Mouse (Mus musculus) forebrain, embryonic 11.5 days (tissue): Measurements from ENCODE around the gene Eml5. TPM values are rescaled to one million over a fixed set of nuclear protein-coding genes. Genes with fewer than 3 reads are reported as not detected.

Source experiments
- ATAC-seq: fragments of 200-750 bp; cut with Nextera tagmentation; replicated peaks from 2 replicates; pipeline ENCODE4 v1.8.0; 2017; ENCODE audit warnings: moderate TSS enrichment; ENCODE audit not compliant: low FRiP score
- DNase-seq: peaks from one replicate; pipeline ENCODE4 v3.0.0-alpha.2; 2017; ENCODE audit warnings: low spot score
- H3K27ac ChIP-seq: fragments of 300-500 bp; sonication (generic); 2 replicates; pipeline ENCODE4 v1.5.1; 2014; ENCODE audit warnings: low read depth, low read length
- H3K27me3 ChIP-seq: fragments of 300-500 bp; sonication (generic); 2 replicates; pipeline ENCODE4 v1.6.1; 2014; ENCODE audit warnings: mild to moderate bottlenecking, low read length, mixed read lengths; ENCODE audit not compliant: control insufficient read depth, insufficient read depth
- H3K36me3 ChIP-seq: fragments of 300-500 bp; sonication (generic); 2 replicates; pipeline ENCODE4 v1.6.1; 2014; ENCODE audit warnings: mild to moderate bottlenecking, low read length, moderate library complexity, mixed read lengths; ENCODE audit not compliant: control insufficient read depth, insufficient read depth
- H3K4me1 ChIP-seq: fragments of 300-500 bp; sonication (generic); replicated peaks from 2 replicates; pipeline ENCODE4 v1.6.1; 2014; ENCODE audit warnings: low read length, mixed read lengths; ENCODE audit not compliant: control insufficient read depth, insufficient read depth
- H3K4me2 ChIP-seq: fragments of 300-500 bp; sonication (generic); 2 replicates; pipeline ENCODE4 v1.6.1; 2014; ENCODE audit warnings: low read depth, mild to moderate bottlenecking, low read length, moderate library complexity, mixed read lengths; ENCODE audit not compliant: severe bottlenecking
- H3K4me3 ChIP-seq: fragments of 300-500 bp; sonication (generic); 2 replicates; pipeline ENCODE4 v1.5.1; 2014; ENCODE audit warnings: low read depth, low read length
- H3K9ac ChIP-seq: fragments of 300-500 bp; sonication (generic); 2 replicates; pipeline ENCODE4 v1.6.1; 2014; ENCODE audit warnings: low read length
- H3K9me3 ChIP-seq: fragments of 300-500 bp; sonication (generic); 2 replicates; pipeline ENCODE4 v1.6.1; 2016; ENCODE audit warnings: low read length, mixed read lengths; ENCODE audit not compliant: control insufficient read depth
- WGBS: fragments of 180-500 bp; shearing (Covaris S2); extraction: QIAGEN DNeasy Blood & Tissue Kit; methylation state at CpG from one replicate; pipeline ENCODE4 v1.1.7; 2014; 5-methylcytosine and 5-hydroxymethylcytosine counted together
- polyA plus RNA-seq: library from polyadenylated mRNA; unstranded; fragments of >200 nt; fragmentation: Nextera tagmentation; extraction: Ambion mirVana; gene quantifications from 2 replicates; pipeline ENCODE4 v1.2.1, GENCODE M21; 2014

Gene Eml5
- polyA plus RNA-seq, 1 experiment from 2014 or later: 34.9 TPM

GRCm38 (mm10) chr12:98899676-98900075 lies 1.6 kb downstream of the Eml5 start:
- Histone ChIP-seq H3K4me3 (peak overlapping the region; percentile 89), H3K27ac (no peak overlapping the region), H3K9me3 (no peaks in the 10 kb centered on the region), H3K36me3 (no peaks in the 10 kb centered on the region), H3K4me2 (peak overlapping the region; percentile 67), H3K4me1 (peaks cover 4% of the 10 kb centered on the region; the same call in 1 of the 2 replicates), H3K27me3 (no peaks in the 10 kb centered on the region), H3K9ac (peak overlapping the region; percentile 81)
- ATAC-seq (no peak), DNase-seq (no peak)
- 59% methylated on average over 6 of the region's 6 CpGs for WGBS

GRCm38 (mm10) chr12:98896761-98897160 lies 4.5 kb downstream of the Eml5 start:
- 83% methylated on average over 1 of the region's 1 CpGs for WGBS
- H3K4me3 ChIP-seq: no peak overlapping the region
- no peak for ATAC-seq
- H3K36me3 ChIP-seq: no peaks in the 10 kb centered on the region
- H3K4me1 ChIP-seq: peaks cover 4% of the 10 kb centered on the region; the same call in 1 of the 2 replicates
- H3K9ac ChIP-seq: no peak overlapping the region
- no peaks in the 10 kb centered on the region for H3K27me3 ChIP-seq
- no peaks in the 10 kb centered on the region for H3K9me3 ChIP-seq
- no peak for DNase-seq
- no peak overlapping the region for H3K4me2 ChIP-seq
- H3K27ac ChIP-seq: no peak overlapping the region

- DNase-seq (no peak), ATAC-seq (no peak)
- no peaks in the 10 kb centered on the region for H3K9me3 ChIP-seq
- H3K4me1 ChIP-seq: no peaks in the 10 kb centered on the region
- H3K36me3 ChIP-seq: no peaks in the 10 kb centered on the region; the same call in 1 of the 2 replicates
- no peaks in the 10 kb centered on the region for H3K27me3 ChIP-seq
- no peak overlapping the region for H3K4me2 ChIP-seq
- H3K9ac ChIP-seq: no peak overlapping the region
- H3K27ac ChIP-seq: no peak overlapping the region
- H3K4me3 ChIP-seq: no peak overlapping the region
- WGBS: 0% methylated on average over 1 of the region's 1 CpGs
These were observed 16.8 kb downstream of the Eml5 start for GRCm38 (mm10) chr12:98884515-98884914.

GRCm38 (mm10) chr12:98881796-98882195 lies 19.5 kb downstream of the Eml5 start:
- Histone ChIP-seq H3K4me2 (no peak overlapping the region), H3K27ac (no peak overlapping the region), H3K36me3 (no peaks in the 10 kb centered on the region; the same call in 1 of the 2 replicates), H3K27me3 (no peaks in the 10 kb centered on the region), H3K4me3 (no peak overlapping the region), H3K4me1 (no peaks in the 10 kb centered on the region), H3K9ac (no peak overlapping the region), H3K9me3 (no peaks in the 10 kb centered on the region)
- no peak for DNase-seq
- 75% methylated on average over 5 of the region's 5 CpGs for WGBS
- no peak for ATAC-seq

GRCm38 (mm10) chr12:98878693-98879092 lies 22.6 kb downstream of the Eml5 start:
- H3K9ac ChIP-seq: no peak overlapping the region
- no peak overlapping the region for H3K27ac ChIP-seq
- H3K4me1 ChIP-seq: no peaks in the 10 kb centered on the region
- peak; percentile 61; the same call in 1 of the 2 replicates for ATAC-seq
- H3K27me3 ChIP-seq: no peaks in the 10 kb centered on the region
- no peak for DNase-seq
- WGBS: 33% methylated on average over 1 of the region's 1 CpGs
- no peaks in the 10 kb centered on the region; the same call in 1 of the 2 replicates for H3K36me3 ChIP-seq
- no peaks in the 10 kb centered on the region for H3K9me3 ChIP-seq
- H3K4me2 ChIP-seq: no peak overlapping the region
- H3K4me3 ChIP-seq: no peak overlapping the region

- no peak overlapping the region for H3K4me2 ChIP-seq
- no peak for DNase-seq
- WGBS: 78% methylated on average over 2 of the region's 2 CpGs
- no peak overlapping the region for H3K9ac ChIP-seq
- no peak overlapping the region for H3K4me3 ChIP-seq
- ATAC-seq: no peak
- H3K9me3 ChIP-seq: no peaks in the 10 kb centered on the region
- no peaks in the 10 kb centered on the region for H3K4me1 ChIP-seq
- H3K36me3 ChIP-seq: no peaks in the 10 kb centered on the region
- H3K27me3 ChIP-seq: no peaks in the 10 kb centered on the region
- no peak overlapping the region for H3K27ac ChIP-seq
These were observed 26.1 kb downstream of the Eml5 start for GRCm38 (mm10) chr12:98875216-98875615.

- Histone ChIP-seq H3K4me3 (no peak overlapping the region), H3K9me3 (no peaks in the 10 kb centered on the region), H3K36me3 (no peaks in the 10 kb centered on the region), H3K9ac (no peak overlapping the region), H3K4me1 (no peaks in the 10 kb centered on the region), H3K27me3 (no peaks in the 10 kb centered on the region), H3K27ac (no peak overlapping the region), H3K4me2 (no peak overlapping the region)
- no peak for ATAC-seq
- 94% methylated on average over 10 of the region's 10 CpGs for WGBS
- no peak for DNase-seq
These were observed 28.4 kb downstream of the Eml5 start for GRCm38 (mm10) chr12:98872836-98873235.

GRCm38 (mm10) chr12:98863436-98863835 lies 37.8 kb downstream of the Eml5 start:
- no peak overlapping the region for H3K4me2 ChIP-seq
- no peak for ATAC-seq
- no peaks in the 10 kb centered on the region for H3K27me3 ChIP-seq
- DNase-seq: no peak
- no peak overlapping the region for H3K4me3 ChIP-seq
- 88% methylated on average over 4 of the region's 4 CpGs for WGBS
- H3K27ac ChIP-seq: no peak overlapping the region
- H3K4me1 ChIP-seq: no peaks in the 10 kb centered on the region
- H3K9ac ChIP-seq: no peak overlapping the region
- H3K9me3 ChIP-seq: no peaks in the 10 kb centered on the region; the same call in 1 of the 2 replicates
- peaks cover 9% of the 10 kb centered on the region for H3K36me3 ChIP-seq

- H3K36me3 ChIP-seq: peaks cover 9% of the 10 kb centered on the region
- no peak overlapping the region for H3K4me2 ChIP-seq
- 92% methylated on average over 2 of the region's 2 CpGs for WGBS
- H3K27ac ChIP-seq: no peak overlapping the region
- no peaks in the 10 kb centered on the region for H3K27me3 ChIP-seq
- H3K4me3 ChIP-seq: no peak overlapping the region
- no peaks in the 10 kb centered on the region; the same call in 1 of the 2 replicates for H3K9me3 ChIP-seq
- ATAC-seq (no peak), DNase-seq (no peak)
- H3K4me1 ChIP-seq: no peaks in the 10 kb centered on the region
- H3K9ac ChIP-seq: no peak overlapping the region
These were observed 41.0 kb downstream of the Eml5 start for GRCm38 (mm10) chr12:98860316-98860715.
